Mouse (Mus musculus): ENCODE data around the gene Kansl2. TPM values are rescaled to one million over a fixed set of nuclear protein-coding genes. Genes with fewer than 3 reads are reported as not detected.

Kansl2 gene
- 76.0 TPM for polyA plus RNA-seq (2015; fragmentation: Illumina TruSeq; extraction: RNeasy Lipid Tissue Mini Kit (QIAGEN cat#74804); ENCODE audit: insufficient read depth, low replicate concordance)

DNA sequence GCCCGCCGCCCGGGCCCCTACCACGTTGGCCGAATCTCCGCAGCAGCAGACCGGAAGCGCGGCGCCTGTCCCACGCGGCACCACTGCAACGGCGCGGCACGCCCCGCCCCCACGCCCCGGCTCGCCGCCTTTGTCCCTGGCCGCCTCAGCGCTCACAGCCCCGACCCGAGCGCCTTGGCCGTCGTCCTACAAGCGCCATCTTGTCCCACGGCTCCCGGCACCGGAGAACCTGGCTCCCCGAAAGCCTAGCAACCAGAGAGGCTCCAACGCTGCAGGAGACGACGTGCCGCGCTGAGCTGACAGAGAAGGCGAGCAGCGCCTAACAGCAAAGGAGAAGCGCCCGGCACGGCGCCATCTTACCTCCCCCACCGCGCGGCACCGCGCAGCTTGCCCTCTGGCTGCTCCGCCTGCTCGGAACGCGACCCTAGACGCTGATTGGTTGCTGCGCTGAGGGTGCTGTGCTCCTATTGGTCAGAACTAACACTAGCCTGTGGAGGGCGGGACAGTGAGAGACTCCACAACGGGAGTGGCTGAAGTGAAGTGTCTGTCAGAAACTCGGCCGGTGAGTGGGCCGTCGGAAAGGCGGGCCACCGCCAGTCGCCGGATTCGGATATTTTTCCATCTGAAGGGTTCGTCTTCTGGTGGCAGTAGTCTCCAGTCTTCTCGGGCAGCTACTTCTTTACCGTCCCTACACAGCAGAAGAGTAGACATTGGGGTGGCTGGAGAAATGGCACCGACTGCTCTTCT lies at the start of gene Kansl2:
TSS of gene Kansl2 (minus strand) at position 384 of the 747 bp plus-strand sequence.

DNA sequence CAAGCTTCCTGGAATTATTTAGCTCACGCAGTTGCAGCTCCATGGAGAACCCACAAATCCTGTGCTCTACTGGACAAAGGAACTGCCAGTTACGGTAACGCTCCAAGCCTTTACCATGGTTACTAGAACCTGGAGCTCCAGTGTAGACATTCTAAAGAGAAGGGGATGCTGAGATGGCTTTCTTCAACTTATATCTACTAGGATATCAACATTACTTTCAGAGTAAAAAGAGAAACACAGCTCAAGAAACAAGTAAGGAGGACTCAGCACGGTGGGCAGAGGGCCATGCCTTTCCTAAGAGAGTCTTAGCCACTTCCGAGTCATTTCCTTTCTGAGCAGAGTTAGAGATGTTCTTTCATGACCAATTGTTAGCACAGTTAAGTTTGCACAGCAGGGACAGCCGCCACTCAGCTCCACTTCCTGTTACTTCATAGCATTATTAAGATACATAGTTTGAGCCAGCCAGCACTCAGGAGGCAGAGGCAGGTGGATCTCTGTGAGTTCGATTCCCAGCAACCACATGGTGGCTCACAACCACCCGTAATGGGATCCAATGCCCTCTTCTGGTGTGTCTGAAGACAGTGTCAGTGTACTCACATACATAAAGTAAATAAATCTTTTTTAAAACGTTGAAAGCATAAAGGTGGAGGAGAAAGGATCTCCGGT lies 36.9 kb upstream of the Kansl2 start, which contains the start of the genes Ccnt1 and 4930415O20Rik:
TSS of gene Ccnt1 (minus strand) at position 51 of the 666 bp plus-strand sequence.
TSS of gene 4930415O20Rik (plus strand) at position 132 of the 666 bp plus-strand sequence.

DNA sequence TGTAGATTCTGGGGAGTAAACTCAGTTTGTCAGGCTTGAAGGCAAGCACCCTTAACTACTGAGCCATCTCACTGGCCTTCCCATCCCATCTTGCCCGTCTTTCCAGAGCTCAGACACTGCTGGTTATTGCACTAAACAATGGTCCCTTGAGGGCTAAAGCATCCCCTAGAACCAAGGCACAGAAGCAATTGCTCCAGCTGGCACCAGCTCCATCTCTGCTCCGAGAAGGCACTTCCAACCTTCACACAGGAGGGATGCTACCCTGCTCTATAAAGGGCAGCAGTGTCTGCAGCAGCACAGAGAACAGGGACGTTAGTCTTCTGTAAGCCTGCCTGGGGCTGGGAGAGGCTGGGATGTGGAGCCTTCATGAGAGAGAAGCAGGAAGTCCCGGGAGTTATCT lies 42.0 kb downstream of the Kansl2 start, which contains the start of gene Olfr279:
TSS of gene Olfr279 (plus strand) at position 301 of the 400 bp plus-strand sequence.

DNA sequence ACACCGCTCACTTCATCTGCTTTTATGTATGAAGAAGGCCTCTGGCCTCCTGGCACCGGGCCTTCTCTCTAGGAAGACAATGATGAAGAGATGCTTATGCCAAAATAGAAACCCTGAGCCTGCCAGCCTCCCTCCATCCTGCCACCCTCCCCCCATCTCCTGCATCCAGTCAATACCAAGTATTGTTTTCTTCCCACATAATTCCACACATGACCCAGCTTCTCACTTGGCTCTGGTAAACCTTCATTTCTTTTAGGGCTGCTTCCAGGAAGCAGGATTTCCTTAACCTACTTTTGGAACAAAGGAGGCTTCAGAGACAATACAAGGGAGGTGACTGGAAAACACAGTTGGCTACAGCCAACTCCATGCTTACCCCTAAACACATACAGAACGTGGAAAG lies 51.4 kb downstream of the Kansl2 start, which contains the start of gene Lalba:
TSS of gene Lalba (minus strand) at position 21 of the 400 bp plus-strand sequence.

DNA sequence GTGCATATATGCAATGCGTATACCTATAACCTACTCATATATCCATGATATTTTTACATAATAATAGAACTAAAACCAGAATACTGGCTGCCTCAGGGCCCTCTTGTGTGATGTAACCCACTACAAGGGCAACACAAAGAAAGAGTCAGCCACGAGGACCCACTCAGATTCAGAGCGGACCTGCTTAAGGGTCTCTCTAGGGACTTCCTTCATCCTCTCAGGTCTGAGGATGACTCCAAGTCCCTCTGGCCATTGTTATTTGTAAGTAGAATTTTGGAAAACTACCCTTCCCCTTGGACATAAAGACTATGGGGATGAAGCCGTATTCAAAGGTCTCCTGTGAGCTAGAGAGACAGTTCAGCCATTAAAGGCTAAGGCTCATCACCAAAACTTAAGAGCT lies 64.5 kb downstream of the Kansl2 start, which contains the start of gene OR5BS1P:
TSS of gene OR5BS1P (plus strand) at position 301 of the 400 bp plus-strand sequence.

Other genes with a start within 250 kb of the Kansl2 start
- gene Zfp641, start 238.1 kb downstream of the Kansl2 start, polyA plus RNA-seq (2015; fragmentation: Illumina TruSeq; extraction: RNeasy Lipid Tissue Mini Kit (QIAGEN cat#74804); ENCODE audit: insufficient read depth, low replicate concordance) = 0.84 TPM
- not detected for gene Olfr285, start 216.9 kb downstream of the Kansl2 start, polyA plus RNA-seq (2015; fragmentation: Illumina TruSeq; extraction: RNeasy Lipid Tissue Mini Kit (QIAGEN cat#74804); ENCODE audit: insufficient read depth, low replicate concordance)
- gene Olfr284, start 193.3 kb downstream of the Kansl2 start, polyA plus RNA-seq (2015; fragmentation: Illumina TruSeq; extraction: RNeasy Lipid Tissue Mini Kit (QIAGEN cat#74804); ENCODE audit: insufficient read depth, low replicate concordance) = not detected
- gene Olfr283, start 153.3 kb downstream of the Kansl2 start, polyA plus RNA-seq (2015; fragmentation: Illumina TruSeq; extraction: RNeasy Lipid Tissue Mini Kit (QIAGEN cat#74804); ENCODE audit: insufficient read depth, low replicate concordance) = not detected
- gene Olfr282, start 103.0 kb downstream of the Kansl2 start, polyA plus RNA-seq (2015; fragmentation: Illumina TruSeq; extraction: RNeasy Lipid Tissue Mini Kit (QIAGEN cat#74804); ENCODE audit: insufficient read depth, low replicate concordance) = not detected
- not detected for gene Olfr281, start 81.7 kb downstream of the Kansl2 start, polyA plus RNA-seq (2015; fragmentation: Illumina TruSeq; extraction: RNeasy Lipid Tissue Mini Kit (QIAGEN cat#74804); ENCODE audit: insufficient read depth, low replicate concordance)
- gene OR5BS1P, start 64.4 kb downstream of the Kansl2 start, polyA plus RNA-seq (2015; fragmentation: Illumina TruSeq; extraction: RNeasy Lipid Tissue Mini Kit (QIAGEN cat#74804); ENCODE audit: insufficient read depth, low replicate concordance) = not detected
- 0.81 TPM for gene Lalba, start 51.5 kb downstream of the Kansl2 start, polyA plus RNA-seq (2015; fragmentation: Illumina TruSeq; extraction: RNeasy Lipid Tissue Mini Kit (QIAGEN cat#74804); ENCODE audit: insufficient read depth, low replicate concordance)
- gene Olfr279, start 41.9 kb downstream of the Kansl2 start, polyA plus RNA-seq (2015; fragmentation: Illumina TruSeq; extraction: RNeasy Lipid Tissue Mini Kit (QIAGEN cat#74804); ENCODE audit: insufficient read depth, low replicate concordance) = not detected
- gene Ccnt1, start 36.7 kb upstream of the Kansl2 start, polyA plus RNA-seq (2015; fragmentation: Illumina TruSeq; extraction: RNeasy Lipid Tissue Mini Kit (QIAGEN cat#74804); ENCODE audit: insufficient read depth, low replicate concordance) = 72.8 TPM
- gene 4930415O20Rik, start 36.7 kb upstream of the Kansl2 start, polyA plus RNA-seq (2015; fragmentation: Illumina TruSeq; extraction: RNeasy Lipid Tissue Mini Kit (QIAGEN cat#74804); ENCODE audit: insufficient read depth, low replicate concordance) = not detected
- 13.1 TPM for gene Adcy6, start 75.8 kb upstream of the Kansl2 start, polyA plus RNA-seq (2015; fragmentation: Illumina TruSeq; extraction: RNeasy Lipid Tissue Mini Kit (QIAGEN cat#74804); ENCODE audit: insufficient read depth, low replicate concordance)
- 7.6 TPM for gene Cacnb3, start 96.6 kb upstream of the Kansl2 start, polyA plus RNA-seq (2015; fragmentation: Illumina TruSeq; extraction: RNeasy Lipid Tissue Mini Kit (QIAGEN cat#74804); ENCODE audit: insufficient read depth, low replicate concordance)
- 48.5 TPM for gene Ddx23, start 128.6 kb upstream of the Kansl2 start, polyA plus RNA-seq (2015; fragmentation: Illumina TruSeq; extraction: RNeasy Lipid Tissue Mini Kit (QIAGEN cat#74804); ENCODE audit: insufficient read depth, low replicate concordance)
- gene Rnd1, start 143.2 kb upstream of the Kansl2 start, polyA plus RNA-seq (2015; fragmentation: Illumina TruSeq; extraction: RNeasy Lipid Tissue Mini Kit (QIAGEN cat#74804); ENCODE audit: insufficient read depth, low replicate concordance) = 2.7 TPM
- gene Ccdc65, start 173.9 kb upstream of the Kansl2 start, polyA plus RNA-seq (2015; fragmentation: Illumina TruSeq; extraction: RNeasy Lipid Tissue Mini Kit (QIAGEN cat#74804); ENCODE audit: insufficient read depth, low replicate concordance) = not detected
- 4.8 TPM for gene Fkbp11, start 193.9 kb upstream of the Kansl2 start, polyA plus RNA-seq (2015; fragmentation: Illumina TruSeq; extraction: RNeasy Lipid Tissue Mini Kit (QIAGEN cat#74804); ENCODE audit: insufficient read depth, low replicate concordance)
- gene Arf3, start 228.9 kb upstream of the Kansl2 start, polyA plus RNA-seq (2015; fragmentation: Illumina TruSeq; extraction: RNeasy Lipid Tissue Mini Kit (QIAGEN cat#74804); ENCODE audit: insufficient read depth, low replicate concordance) = 82.2 TPM
- gene Wnt10b, start 243.9 kb upstream of the Kansl2 start, polyA plus RNA-seq (2015; fragmentation: Illumina TruSeq; extraction: RNeasy Lipid Tissue Mini Kit (QIAGEN cat#74804); ENCODE audit: insufficient read depth, low replicate concordance) = 0.59 TPM

All from spleen, adult 10 weeks (tissue).